Mouse (Mus musculus) forebrain, postnatal 0 days (tissue): ENCODE data around the gene Nupr1. TPM values are rescaled to one million over a fixed set of nuclear protein-coding genes. Genes with fewer than 3 reads are reported as not detected.

ENCODE experiments used
- ATAC-seq: fragments of 200-750 bp; cut with Nextera tagmentation; 2 replicates; pipeline ENCODE4 v1.8.0; 2017; ENCODE audit warnings: mild to moderate bottlenecking, moderate library complexity
- DNase-seq: peaks from one replicate; pipeline ENCODE4 v3.0.0-alpha.2; 2015
- H3K27ac ChIP-seq: fragments of 300-500 bp; sonication (generic); 2 replicates; pipeline ENCODE4 v1.5.1; 2014; ENCODE audit warnings: low read depth, mild to moderate bottlenecking, antibody characterized with exemption, low read length, moderate library complexity, mixed read lengths
- H3K27me3 ChIP-seq: fragments of 300-500 bp; sonication (generic); 2 replicates; pipeline ENCODE4 v1.6.1; 2014; ENCODE audit warnings: mild to moderate bottlenecking, low read length, mixed read lengths; ENCODE audit not compliant: insufficient read depth
- H3K36me3 ChIP-seq: fragments of 300-500 bp; sonication (generic); 2 replicates; pipeline ENCODE4 v1.6.1; 2014; ENCODE audit warnings: mild to moderate bottlenecking, moderate library complexity; ENCODE audit not compliant: insufficient read depth
- H3K4me1 ChIP-seq: fragments of 300-500 bp; sonication (generic); 2 replicates; pipeline ENCODE4 v1.6.1; 2014; ENCODE audit warnings: antibody characterized with exemption; ENCODE audit not compliant: insufficient read depth
- H3K4me2 ChIP-seq: fragments of 300-500 bp; sonication (generic); 2 replicates; pipeline ENCODE4 v1.6.1; 2014; ENCODE audit warnings: low read depth, mild to moderate bottlenecking, moderate library complexity
- H3K4me3 ChIP-seq: fragments of 300-500 bp; sonication (generic); 2 replicates; pipeline ENCODE4 v1.5.1; 2014; ENCODE audit warnings: low read depth, low read length, mixed read lengths
- H3K9ac ChIP-seq: fragments of 300-500 bp; sonication (generic); 2 replicates; pipeline ENCODE4 v1.6.1; 2014; ENCODE audit warnings: mild to moderate bottlenecking
- H3K9me3 ChIP-seq: fragments of 300-500 bp; sonication (generic); 2 replicates; pipeline ENCODE4 v1.6.1; 2016; ENCODE audit warnings: low read length
- CTCF ChIP-seq: sonication (generic); IDR thresholded peaks from 2 replicates; pipeline ENCODE4 v1.5.1; 2016; ENCODE audit warnings: antibody characterized with exemption, control low read depth, low read depth
- WGBS: fragments of 180-500 bp; shearing (Covaris S2); extraction: QIAGEN DNeasy Blood & Tissue Kit; methylation state at CpG from one replicate; pipeline ENCODE4 v1.1.7; 2014; 5-methylcytosine and 5-hydroxymethylcytosine counted together
- polyA plus RNA-seq: library from polyadenylated mRNA; unstranded; fragments of >200 nt; fragmentation: Nextera tagmentation; extraction: Ambion mirVana; gene quantifications from 2 replicates; pipeline ENCODE4 v1.2.1, GENCODE M21; 2015
- total RNA-seq: library from RNA; depleted of rRNA; stranded (reverse); fragments of >200 nt; gene quantifications from 2 replicates; pipeline ENCODE4 v1.2.3, GENCODE M21; 2014

Nupr1 gene
- total and polyA plus RNA-seq, 2 experiments from 2014 or later, result 7.3 to 15.5 TPM

- ATAC-seq (no peak), DNase-seq (no peak)
- H3K4me1 ChIP-seq, result no peaks in the 10 kb centered on the region
- H3K9ac ChIP-seq, result no peak overlapping the region
- whole genome bisulfite sequencing, result 16% methylated on average over 3 of the region's 3 CpGs
- no peak overlapping the region for H3K4me2 ChIP-seq
- H3K27ac ChIP-seq, result no peak overlapping the region
- no peak overlapping the region for H3K4me3 ChIP-seq
- H3K27me3 ChIP-seq, result no peaks in the 10 kb centered on the region
- no peak for TF ChIP-seq CTCF
- H3K9me3 ChIP-seq, result no peaks in the 10 kb centered on the region
- no peaks in the 10 kb centered on the region for H3K36me3 ChIP-seq
These were observed 746 bp downstream of the Nupr1 start for GRCm38 (mm10) chr7:126629915-126630314.

GRCm38 (mm10) chr7:126628111-126628510 is 2.5 kb downstream of the Nupr1 start:
- H3K27me3 ChIP-seq, result no peaks in the 10 kb centered on the region
- H3K27ac ChIP-seq, result no peak overlapping the region
- DNase-seq (no peak), ATAC-seq (no peak)
- no peaks in the 10 kb centered on the region for H3K4me1 ChIP-seq
- no peak overlapping the region for H3K4me2 ChIP-seq
- 82% methylated on average over 6 of the region's 6 CpGs for WGBS
- H3K36me3 ChIP-seq, result no peaks in the 10 kb centered on the region
- no peak overlapping the region for H3K9ac ChIP-seq
- H3K9me3 ChIP-seq, result no peaks in the 10 kb centered on the region
- H3K4me3 ChIP-seq, result no peak overlapping the region
- TF ChIP-seq CTCF, result no peak

GRCm38 (mm10) chr7:126625807-126626600 is 4.7 kb downstream of the Nupr1 start:
- no peaks in the 10 kb centered on the region for H3K9me3 ChIP-seq
- no peaks in the 10 kb centered on the region for H3K4me1 ChIP-seq
- ATAC-seq (no peak), DNase-seq (no peak)
- no peak overlapping the region for H3K4me3 ChIP-seq
- no peak for TF ChIP-seq CTCF
- H3K36me3 ChIP-seq, result no peaks in the 10 kb centered on the region
- H3K27ac ChIP-seq, result no peak overlapping the region
- H3K9ac ChIP-seq, result no peak overlapping the region
- 91% methylated on average over 3 of the region's 3 CpGs for WGBS
- no peaks in the 10 kb centered on the region for H3K27me3 ChIP-seq
- no peak overlapping the region for H3K4me2 ChIP-seq

GRCm38 (mm10) chr7:126625369-126625768 is 5.3 kb downstream of the Nupr1 start:
- no peaks in the 10 kb centered on the region for H3K27me3 ChIP-seq
- no peak overlapping the region for H3K4me3 ChIP-seq
- no peaks in the 10 kb centered on the region for H3K9me3 ChIP-seq
- TF ChIP-seq CTCF, result no peak
- H3K9ac ChIP-seq, result no peak overlapping the region
- H3K27ac ChIP-seq, result no peak overlapping the region; the same call in 1 of the 2 replicates
- ATAC-seq (peak; percentile 50), DNase-seq (peak; percentile 24)
- WGBS, result 42% methylated on average over 6 of the region's 6 CpGs
- no peaks in the 10 kb centered on the region for H3K4me1 ChIP-seq
- no peak overlapping the region for H3K4me2 ChIP-seq
- no peaks in the 10 kb centered on the region for H3K36me3 ChIP-seq

GRCm38 (mm10) chr7:126624774-126625173 is 5.9 kb downstream of the Nupr1 start:
- TF ChIP-seq CTCF, result no peak
- no peaks in the 10 kb centered on the region for H3K27me3 ChIP-seq
- H3K36me3 ChIP-seq, result no peaks in the 10 kb centered on the region
- no peak for ATAC-seq
- 71% methylated on average over 16 of the region's 16 CpGs for WGBS
- H3K9me3 ChIP-seq, result no peaks in the 10 kb centered on the region
- no peak overlapping the region for H3K4me3 ChIP-seq
- no peak for DNase-seq
- no peaks in the 10 kb centered on the region for H3K4me1 ChIP-seq
- H3K9ac ChIP-seq, result no peak overlapping the region
- no peak overlapping the region for H3K27ac ChIP-seq
- no peak overlapping the region for H3K4me2 ChIP-seq

- ATAC-seq (no peak), DNase-seq (no peak)
- no peak overlapping the region for H3K9ac ChIP-seq
- no peak overlapping the region for H3K4me2 ChIP-seq
- no peak overlapping the region for H3K27ac ChIP-seq
- no peaks in the 10 kb centered on the region for H3K9me3 ChIP-seq
- TF ChIP-seq CTCF, result no peak
- no peaks in the 10 kb centered on the region for H3K36me3 ChIP-seq
- no peak overlapping the region for H3K4me3 ChIP-seq
- no peaks in the 10 kb centered on the region for H3K4me1 ChIP-seq
- WGBS, result 92% methylated on average over 1 of the region's 1 CpGs
- no peaks in the 10 kb centered on the region for H3K27me3 ChIP-seq
These were observed 7.3 kb downstream of the Nupr1 start for GRCm38 (mm10) chr7:126623381-126623780.

GRCm38 (mm10) chr7:126621452-126622359 is 9.0 kb downstream of the Nupr1 start:
- Histone ChIP-seq H3K4me3 (no peak overlapping the region), H3K36me3 (no peaks in the 10 kb centered on the region), H3K9ac (no peak overlapping the region), H3K9me3 (no peaks in the 10 kb centered on the region), H3K27me3 (no peaks in the 10 kb centered on the region), H3K4me2 (no peak overlapping the region), H3K4me1 (no peaks in the 10 kb centered on the region), H3K27ac (no peak overlapping the region)
- DNase-seq (no peak), ATAC-seq (no peak)
- 85% methylated on average over 9 of the region's 9 CpGs for WGBS
- no peak for TF ChIP-seq CTCF
